Mouse (Mus musculus) megakaryocyte-erythroid progenitor cell, adult 5-6 weeks (primary cell): Measurements from ENCODE around the gene Rbl2. TPM values are rescaled to one million over a fixed set of nuclear protein-coding genes. Genes with fewer than 3 reads are reported as not detected.

ENCODE experiments used
- ATAC-seq: replicated peaks from 2 replicates; pipeline ENCODE4 v1.8.0; 2016; ENCODE audit warnings: mild to moderate bottlenecking, inconsistent platforms; ENCODE audit not compliant: severe bottlenecking, poor library complexity, low FRiP score, low TSS enrichment
- total RNA-seq, 2 experiments: library from RNA; stranded (forward) in 1 of 2; stranded (reverse) in 1 of 2; fragments of 200-1000, 215-1000 nt in 1 of 2; fragments of >200 nt in 1 of 2; fragmentation: Nextera tagmentation in 1 of 2; gene quantifications; 2 replicates each; pipeline ENCODE4 v1.2.3; 2014 to 2017

Rbl2 gene
- total RNA-seq (2014; fragmentation: Nextera tagmentation): 38.9 and 65.8 TPM in 2 replicates
- 64.4 and 75.3 TPM in 2 replicates for total RNA-seq (2017)

GRCm38 (mm10) chr8:91069834-91070233 is at the start of gene Rbl2:
Rbl2 (plus strand) TSS chr8:91070057.
- peak; percentile 90 for ATAC-seq

DNA sequence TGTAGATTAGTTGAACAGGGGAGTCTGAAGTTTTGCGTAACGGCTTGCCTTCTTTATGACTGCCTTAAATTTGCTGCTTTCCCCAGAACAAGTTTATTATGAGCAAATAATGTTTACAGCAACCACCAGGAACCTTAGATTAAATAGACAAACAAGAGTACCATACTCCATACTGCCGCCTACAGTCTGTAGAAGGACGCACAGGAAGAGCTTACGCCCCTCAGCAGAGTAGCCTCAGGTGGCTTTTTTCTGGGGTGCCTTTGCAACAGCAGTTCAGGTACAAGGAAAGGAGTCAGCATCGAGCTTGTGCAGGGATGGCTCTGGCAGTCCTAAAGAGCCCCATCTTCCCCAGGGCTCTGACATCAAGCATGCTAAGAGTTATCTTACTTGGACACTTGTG is 35.4 kb upstream of the Rbl2 start:
- ATAC-seq: peak; percentile 75

- no peak for ATAC-seq
Measured at GRCm38 (mm10) chr8:91036905-91037304, 33.0 kb upstream of the Rbl2 start.

DNA sequence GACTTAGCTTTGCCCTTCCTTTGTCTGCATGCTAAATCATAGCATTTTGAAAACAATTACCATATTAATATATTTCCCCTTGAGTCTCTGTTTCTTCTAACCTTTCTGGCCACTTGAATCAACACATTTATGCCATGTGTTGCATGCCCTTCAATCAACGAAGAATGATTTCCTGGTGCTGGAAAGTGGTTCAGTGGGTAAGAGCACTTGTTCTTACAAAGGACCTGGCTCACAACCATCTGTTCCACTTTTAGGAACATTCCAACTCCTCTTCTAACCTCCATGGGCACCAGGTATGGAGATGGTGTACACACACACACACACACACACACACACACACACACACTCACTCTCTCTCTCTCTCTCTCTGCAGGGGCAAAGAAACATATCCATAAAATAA is 31.2 kb upstream of the Rbl2 start:
- no peak for ATAC-seq

GRCm38 (mm10) chr8:91046370-91046769 is 23.5 kb upstream of the Rbl2 start:
- ATAC-seq: no peak

GRCm38 (mm10) chr8:91051037-91051436 is 18.8 kb upstream of the Rbl2 start:
- ATAC-seq: peak; percentile 61

DNA sequence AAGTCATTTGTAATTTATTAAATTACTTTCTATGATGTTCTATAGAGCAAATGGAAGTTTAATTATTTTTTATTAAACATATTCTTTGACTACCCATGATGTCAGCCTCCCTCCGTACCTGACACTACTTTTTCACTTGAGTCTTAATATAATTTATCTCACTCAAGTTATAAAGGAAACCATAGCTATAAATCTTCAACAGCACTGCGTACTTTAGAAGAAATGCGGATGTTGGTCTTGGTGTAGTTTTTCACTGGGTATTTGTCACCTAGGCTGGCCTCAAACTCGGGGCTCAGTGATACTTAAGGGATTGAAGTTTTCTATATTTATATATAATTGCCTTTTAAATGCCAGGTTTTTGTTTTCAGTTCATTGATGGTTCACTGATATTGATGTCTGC is 15.4 kb upstream of the Rbl2 start:
- no peak for ATAC-seq

DNA sequence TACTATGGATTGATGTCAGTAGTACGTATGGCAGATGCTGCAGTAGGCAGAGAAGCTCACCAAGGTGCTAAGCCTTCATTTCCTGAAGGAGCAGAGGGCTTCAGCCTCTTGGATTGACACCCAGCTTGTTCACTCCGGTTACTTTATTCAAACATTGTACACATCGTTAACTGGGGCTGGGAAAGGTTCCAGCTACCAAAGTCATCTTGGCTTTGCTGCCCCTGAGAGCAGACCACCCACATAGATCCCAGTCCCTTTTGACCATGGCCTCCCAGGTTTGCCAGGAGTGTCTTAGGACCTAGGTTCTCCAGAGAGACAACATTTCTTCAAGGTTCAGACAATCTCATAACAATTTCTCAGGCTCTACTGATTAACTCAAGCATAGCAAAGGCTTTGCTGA is 13.0 kb upstream of the Rbl2 start:
- ATAC-seq: no peak

GRCm38 (mm10) chr8:91059086-91059578 is 10.7 kb upstream of the Rbl2 start:
- ATAC-seq: no peak

GRCm38 (mm10) chr8:91059884-91060510 is 9.9 kb upstream of the Rbl2 start:
- ATAC-seq: peak; percentile 32

- peak; percentile 94 for ATAC-seq
Measured at GRCm38 (mm10) chr8:91060555-91061471, 9.0 kb upstream of the Rbl2 start.

DNA sequence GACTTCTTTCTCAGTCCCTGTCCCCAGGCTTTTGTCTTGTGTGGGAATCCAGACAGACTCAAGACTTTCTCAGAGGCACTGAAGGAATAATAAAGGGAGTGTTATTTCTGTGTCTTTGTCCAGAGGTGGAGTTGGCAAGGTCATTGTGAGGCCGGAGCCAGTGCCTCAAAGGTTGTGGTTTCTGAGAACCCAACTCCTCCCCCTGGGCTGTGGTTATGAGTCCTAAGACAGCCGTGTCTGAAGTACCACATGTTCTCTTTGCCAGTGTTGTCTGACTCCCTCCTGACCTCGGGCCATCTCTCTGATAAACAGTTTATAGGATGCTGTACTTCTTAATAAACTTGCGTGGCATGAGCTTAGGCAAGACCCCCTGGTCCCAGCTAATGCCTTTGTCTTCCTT is 4.7 kb upstream of the Rbl2 start:
- no peak for ATAC-seq

GRCm38 (mm10) chr8:91069407-91069806 is 450 bp upstream of the Rbl2 start:
- ATAC-seq: peak; percentile 25; the same call in 1 of the 2 replicates

DNA sequence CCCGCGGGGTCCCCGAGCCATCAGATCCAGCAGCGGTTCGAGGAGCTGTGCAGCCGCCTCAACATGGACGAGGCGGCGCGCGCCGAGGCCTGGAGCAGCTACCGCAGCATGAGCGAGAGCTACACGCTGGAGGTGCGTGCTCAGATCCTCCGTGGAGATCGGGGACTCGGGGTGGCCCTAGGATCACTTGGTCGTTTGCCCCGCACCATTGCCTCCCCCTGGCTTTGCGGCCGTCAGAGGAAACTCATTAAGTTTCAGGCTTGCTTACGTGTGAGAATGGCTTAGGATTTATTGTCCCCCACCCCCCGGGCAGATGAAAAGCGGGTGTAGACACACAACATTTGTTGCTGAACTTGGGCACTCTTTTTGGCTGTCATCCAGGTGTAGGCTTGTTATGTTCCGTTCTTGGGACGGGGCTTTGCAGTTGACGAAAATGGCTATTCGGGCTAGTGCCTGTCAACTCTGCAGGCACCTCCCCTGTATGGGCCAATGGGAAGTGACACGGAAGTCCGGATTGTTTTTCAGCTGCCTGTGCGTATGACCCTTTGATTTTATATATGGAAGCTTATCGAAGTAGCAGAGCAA is 510 bp downstream of the Rbl2 start:
- peak; percentile 90 for ATAC-seq

- ATAC-seq: peak; percentile 69
Measured at GRCm38 (mm10) chr8:91077077-91077867, 7.4 kb downstream of the Rbl2 start.

DNA sequence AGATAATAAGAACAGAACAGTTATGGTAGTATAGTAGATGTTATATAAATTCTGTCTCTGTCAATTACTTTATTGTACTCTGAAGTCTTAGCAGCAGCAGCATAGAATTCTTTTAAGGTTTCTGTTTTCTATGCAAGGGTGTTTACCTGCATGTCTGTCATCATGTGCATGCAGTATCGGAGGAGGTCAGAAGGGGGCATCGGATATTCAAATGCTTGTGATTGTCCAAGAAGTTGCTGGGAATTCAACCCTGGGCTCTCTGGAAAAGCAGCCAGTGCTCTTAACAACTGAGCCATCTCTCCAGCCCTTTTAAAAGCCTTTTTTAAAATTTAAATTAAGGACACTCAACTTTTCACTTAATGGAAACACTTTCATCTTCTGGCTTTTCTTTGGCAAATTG is 9.8 kb downstream of the Rbl2 start:
- no peak for ATAC-seq

DNA sequence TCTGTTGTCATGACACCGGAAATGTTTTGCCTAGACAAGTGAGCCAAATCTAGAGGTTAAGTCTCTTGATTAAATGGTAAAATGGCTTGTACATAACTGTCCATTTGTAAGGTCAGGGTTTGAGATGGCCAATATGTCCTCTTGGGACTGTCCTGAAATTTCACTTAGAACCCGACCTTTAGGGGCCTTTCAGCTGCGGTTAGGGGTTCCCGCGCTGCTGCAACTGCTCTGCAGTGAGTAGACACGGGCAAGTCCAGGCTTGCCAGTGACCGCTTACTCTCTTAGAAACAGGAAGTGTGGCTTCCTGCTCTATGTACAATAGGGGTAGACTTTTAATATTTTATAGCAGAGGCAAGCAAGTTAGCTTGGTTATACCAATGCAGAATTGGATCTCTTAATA is 12.1 kb downstream of the Rbl2 start:
- peak; percentile 45; the same call in 1 of the 2 replicates for ATAC-seq

GRCm38 (mm10) chr8:91082428-91082827 is 12.6 kb downstream of the Rbl2 start:
- no peak for ATAC-seq

DNA sequence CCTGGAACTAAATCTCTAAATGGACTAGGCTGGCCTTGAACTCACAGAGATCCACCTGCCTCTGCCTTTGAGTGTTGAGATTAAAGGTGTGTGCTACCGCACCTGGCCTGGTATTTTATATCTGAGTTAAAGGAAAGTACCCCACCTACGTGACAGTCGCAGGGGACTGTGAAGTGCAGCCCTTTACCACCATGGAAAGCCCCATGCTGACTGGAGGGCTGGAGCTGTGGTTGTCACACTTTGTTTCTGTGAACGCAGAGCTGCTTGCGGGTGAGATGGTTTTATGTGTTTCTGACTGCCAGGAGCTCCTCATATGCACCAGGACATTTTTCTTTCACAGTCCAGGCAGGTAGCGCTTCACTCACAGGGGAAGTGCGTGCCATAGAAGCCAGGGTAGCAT is 18.6 kb downstream of the Rbl2 start:
- no peak for ATAC-seq
